Mouse (Mus musculus) ES-Bruce4 (cell line): ENCODE data around the gene Slc7a7.

ENCODE experiments used
- CTCF ChIP-seq: IDR thresholded peaks from one replicate; pipeline ENCODE4 v1.8.1; 2011; ENCODE audit warnings: low read depth, low read length
- EP300 ChIP-seq: IDR thresholded peaks from 2 replicates; pipeline ENCODE4 v1.6.1; 2011; ENCODE audit warnings: low read depth, low read length; ENCODE audit not compliant: insufficient read depth
- POLR2A ChIP-seq: IDR thresholded peaks from one replicate; pipeline ENCODE4 v1.8.1; 2011; ENCODE audit warnings: low read length; ENCODE audit not compliant: insufficient read depth

DNA sequence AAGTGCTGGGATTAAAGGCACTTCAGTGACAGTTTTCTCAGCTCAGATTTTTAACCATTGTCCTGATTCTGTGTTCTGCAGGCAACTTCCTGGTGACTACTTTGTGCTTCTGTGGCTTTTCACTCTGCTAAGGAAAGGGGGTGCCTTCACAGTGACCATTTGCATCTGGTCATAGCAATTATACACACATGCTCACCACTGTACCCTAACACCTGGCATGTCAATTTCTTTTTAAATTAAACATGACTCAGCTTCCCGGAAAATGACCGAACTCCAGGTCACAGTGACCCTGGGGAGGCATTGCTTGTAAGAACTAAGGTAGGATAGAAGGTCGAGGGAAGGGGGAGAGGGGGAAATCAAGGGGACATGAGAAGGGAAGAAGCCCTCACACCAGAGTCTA lies 23.8 kb downstream of the Slc7a7 start:
- TF ChIP-seq CTCF (no peak), POLR2A (no peak), EP300 (no peak)
